Mouse (Mus musculus): ENCODE data around the gene Tmprss13. TPM values are rescaled to one million over a fixed set of nuclear protein-coding genes. Genes with fewer than 3 reads are reported as not detected.

Tmprss13 gene
- 0.27 TPM for polyA plus RNA-seq (2014; fragmentation: Illumina TruSeq; extraction: RNeasy Lipid Tissue Mini Kit (QIAGEN cat#74804); ENCODE audit: low read depth, low replicate concordance)

GRCm38 (mm10) chr9:45318855-45319254, at the start of gene Tmprss13:
Gene Tmprss13 (plus strand): TSS chr9:45319100.

GRCm38 (mm10) chr9:45370117-45370561, 51.2 kb downstream of the Tmprss13 start, which contains the start of gene Fxyd6:
Gene Fxyd6 (plus strand): TSS chr9:45370185.

Other genes with a start within 250 kb of the Tmprss13 start
- gene Jaml, start 239.9 kb upstream of the Tmprss13 start, polyA plus RNA-seq (2014; fragmentation: Illumina TruSeq; extraction: RNeasy Lipid Tissue Mini Kit (QIAGEN cat#74804); ENCODE audit: low read depth, low replicate concordance), result 0.22 TPM
- gene Scn2b, start 201.3 kb upstream of the Tmprss13 start, polyA plus RNA-seq (2014; fragmentation: Illumina TruSeq; extraction: RNeasy Lipid Tissue Mini Kit (QIAGEN cat#74804); ENCODE audit: low read depth, low replicate concordance), result 0.29 TPM
- gene Scn4b, start 180.7 kb upstream of the Tmprss13 start, polyA plus RNA-seq (2014; fragmentation: Illumina TruSeq; extraction: RNeasy Lipid Tissue Mini Kit (QIAGEN cat#74804); ENCODE audit: low read depth, low replicate concordance), result not detected
- gene BC049352, start 137.1 kb upstream of the Tmprss13 start, polyA plus RNA-seq (2014; fragmentation: Illumina TruSeq; extraction: RNeasy Lipid Tissue Mini Kit (QIAGEN cat#74804); ENCODE audit: low read depth, low replicate concordance), result 0.11 TPM
- not detected for gene Tmprss4, start 115.0 kb upstream of the Tmprss13 start, polyA plus RNA-seq (2014; fragmentation: Illumina TruSeq; extraction: RNeasy Lipid Tissue Mini Kit (QIAGEN cat#74804); ENCODE audit: low read depth, low replicate concordance)
- gene Il10ra, start 50.0 kb upstream of the Tmprss13 start, polyA plus RNA-seq (2014; fragmentation: Illumina TruSeq; extraction: RNeasy Lipid Tissue Mini Kit (QIAGEN cat#74804); ENCODE audit: low read depth, low replicate concordance), result 0.36 TPM
- 5.7 TPM for gene Fxyd6, start 51.1 kb downstream of the Tmprss13 start, polyA plus RNA-seq (2014; fragmentation: Illumina TruSeq; extraction: RNeasy Lipid Tissue Mini Kit (QIAGEN cat#74804); ENCODE audit: low read depth, low replicate concordance)
- gene Fxyd2, start 80.6 kb downstream of the Tmprss13 start, polyA plus RNA-seq (2014; fragmentation: Illumina TruSeq; extraction: RNeasy Lipid Tissue Mini Kit (QIAGEN cat#74804); ENCODE audit: low read depth, low replicate concordance), result 3.0 TPM
- gene Dscaml1, start 107.5 kb downstream of the Tmprss13 start, polyA plus RNA-seq (2014; fragmentation: Illumina TruSeq; extraction: RNeasy Lipid Tissue Mini Kit (QIAGEN cat#74804); ENCODE audit: low read depth, low replicate concordance), result 4.9 TPM

Measured in testis, adult 10 weeks (tissue).